Mouse (Mus musculus) intestine, embryonic 15.5 days (tissue): Measurements from ENCODE around the gene Hipk1. TPM values are rescaled to one million over a fixed set of nuclear protein-coding genes. Genes with fewer than 3 reads are reported as not detected.

Experiments used
- ATAC-seq: fragments of 200-750 bp; cut with Nextera tagmentation; 2 replicates; pipeline ENCODE4 v1.8.0; 2017; ENCODE audit warnings: moderate TSS enrichment, moderate library complexity
- H3K27ac ChIP-seq: fragments of 300-500 bp; sonication (generic); 2 replicates; pipeline ENCODE4 v1.5.1; 2015; ENCODE audit warnings: mild to moderate bottlenecking, inconsistent platforms
- H3K27me3 ChIP-seq: fragments of 300-500 bp; sonication (generic); replicated peaks from 2 replicates; pipeline ENCODE4 v1.6.1; 2015; ENCODE audit warnings: inconsistent platforms
- H3K36me3 ChIP-seq: fragments of 300-500 bp; sonication (generic); 2 replicates; pipeline ENCODE4 v1.6.1; 2015; ENCODE audit warnings: inconsistent platforms
- H3K4me1 ChIP-seq: fragments of 300-500 bp; sonication (generic); replicated peaks from 2 replicates; pipeline ENCODE4 v1.6.1; 2015; ENCODE audit warnings: inconsistent platforms
- H3K4me2 ChIP-seq: fragments of 300-500 bp; sonication (generic); replicated peaks from 2 replicates; pipeline ENCODE4 v1.6.1; 2015; ENCODE audit warnings: mild to moderate bottlenecking, inconsistent platforms
- H3K4me3 ChIP-seq: fragments of 300-500 bp; sonication (generic); replicated peaks from 2 replicates; pipeline ENCODE4 v1.5.1; 2015; ENCODE audit warnings: inconsistent platforms
- H3K9ac ChIP-seq: fragments of 300-500 bp; sonication (generic); 2 replicates; pipeline ENCODE4 v1.6.1; 2015; ENCODE audit warnings: inconsistent platforms
- H3K9me3 ChIP-seq: fragments of 300-500 bp; sonication (generic); 2 replicates; pipeline ENCODE4 v1.6.1; 2016; ENCODE audit warnings: inconsistent platforms
- WGBS: fragments of 180-500 bp; shearing (Covaris S2); methylation state at CpG from one replicate; pipeline ENCODE4 v1.1.7; 2015; 5-methylcytosine and 5-hydroxymethylcytosine counted together
- polyA plus RNA-seq: library from polyadenylated mRNA; unstranded; fragments of >200 nt; fragmentation: Nextera tagmentation; extraction: Ambion mirVana; gene quantifications from 2 replicates; pipeline ENCODE4 v1.2.1, GENCODE M21; 2015

Hipk1 gene
- polyA plus RNA-seq, 1 experiment from 2014 or later: 8.7 TPM

DNA sequence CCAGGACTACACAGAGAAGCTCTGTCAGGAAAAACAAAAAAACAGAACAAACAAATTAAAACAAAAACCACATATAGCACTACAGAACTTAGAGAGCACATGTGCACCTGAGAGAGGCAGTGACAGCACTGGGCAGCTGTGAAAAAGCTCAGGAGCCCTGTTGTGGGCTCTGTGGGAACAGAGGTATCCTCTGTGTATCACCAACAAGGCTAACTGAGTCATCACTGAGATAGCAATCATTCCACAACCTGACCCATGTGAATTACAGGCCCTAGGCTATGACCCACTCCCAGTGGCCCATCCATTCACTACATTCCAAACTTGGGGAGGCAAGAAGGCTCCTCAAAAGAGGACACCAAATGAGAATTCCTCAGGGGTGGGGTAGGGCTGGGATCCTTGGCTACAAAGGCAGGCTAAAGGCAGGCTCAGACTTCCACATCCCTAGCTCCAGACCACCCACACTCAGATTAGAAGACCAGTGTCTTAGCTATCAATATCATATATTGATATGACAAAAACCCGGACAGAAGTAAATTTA is 94.9 kb downstream of the Hipk1 start:
- Histone ChIP-seq H3K27me3 (no peaks in the 10 kb centered on the region), H3K9ac (no peak overlapping the region), H3K9me3 (no peaks in the 10 kb centered on the region), H3K4me2 (no peak overlapping the region), H3K27ac (no peak overlapping the region), H3K4me1 (no peaks in the 10 kb centered on the region), H3K4me3 (no peak overlapping the region), H3K36me3 (no peaks in the 10 kb centered on the region)
- ATAC-seq: no peak
- 86% methylated on average over 1 of the region's 1 CpGs for WGBS

- Histone ChIP-seq H3K4me3 (no peak overlapping the region), H3K4me2 (no peak overlapping the region), H3K36me3 (no peaks in the 10 kb centered on the region), H3K4me1 (no peaks in the 10 kb centered on the region), H3K9me3 (no peaks in the 10 kb centered on the region), H3K9ac (no peak overlapping the region), H3K27ac (no peak overlapping the region), H3K27me3 (no peaks in the 10 kb centered on the region)
- 33% methylated on average over 3 of the region's 3 CpGs for WGBS
- no peak for ATAC-seq
Observed at GRCm38 (mm10) chr3:103695556-103695955, 95.8 kb downstream of the Hipk1 start.

DNA sequence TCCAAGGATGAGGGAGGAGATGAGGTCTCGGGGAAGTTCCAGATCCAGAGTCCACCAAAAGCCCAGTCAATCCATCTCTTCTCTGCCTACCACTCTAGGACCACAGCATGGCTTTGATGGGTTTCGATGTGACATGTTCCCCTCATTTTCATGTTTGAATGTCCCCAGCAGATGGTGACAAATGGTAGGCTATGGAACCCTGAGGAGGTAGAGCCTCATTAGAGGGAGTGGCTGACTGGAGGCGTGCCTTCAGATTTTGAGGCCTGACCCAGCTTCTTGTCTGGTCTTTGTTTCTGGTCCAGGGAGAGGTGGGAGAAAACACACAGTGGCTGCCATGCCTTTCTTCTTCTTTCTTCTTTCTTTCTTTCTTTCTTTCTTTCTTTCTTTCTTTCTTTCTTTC is 100.9 kb downstream of the Hipk1 start:
- Histone ChIP-seq H3K36me3 (no peaks in the 10 kb centered on the region), H3K4me1 (no peaks in the 10 kb centered on the region), H3K27ac (no peak overlapping the region), H3K27me3 (no peaks in the 10 kb centered on the region), H3K4me2 (no peak overlapping the region), H3K9ac (no peak overlapping the region), H3K9me3 (no peaks in the 10 kb centered on the region), H3K4me3 (no peak overlapping the region)
- no peak for ATAC-seq
- 78% methylated on average over 3 of the region's 3 CpGs for WGBS

Other genes starting within 250 kb of the Hipk1 start
- 1.1 and 1.5 TPM in 2 replicates for gene Syt6, start 216.3 kb downstream of the Hipk1 start, polyA plus RNA-seq
- 0.14 TPM in 1 of 2 replicates, not detected in the other for gene Atg4a-ps, start 145.5 kb downstream of the Hipk1 start, polyA plus RNA-seq
- 45.4 and 47.4 TPM in 2 replicates for gene Olfml3, start 53.6 kb downstream of the Hipk1 start, polyA plus RNA-seq
- not detected in 2 replicates for gene Gm10964, start 52.2 kb downstream of the Hipk1 start, polyA plus RNA-seq
- gene Dclre1b, start 17.9 kb upstream of the Hipk1 start, polyA plus RNA-seq: 21.5 and 22.1 TPM in 2 replicates
- gene Ap4b1, start 18.0 kb upstream of the Hipk1 start, polyA plus RNA-seq: 19.4 and 20.6 TPM in 2 replicates
- not detected in 2 replicates for gene Gm43064, start 18.0 kb upstream of the Hipk1 start, polyA plus RNA-seq
- gene Bcl2l15, start 41.0 kb upstream of the Hipk1 start, polyA plus RNA-seq: 4.4 and 9.1 TPM in 2 replicates
- gene Ptpn22, start 68.2 kb upstream of the Hipk1 start, polyA plus RNA-seq: 1.4 and 1.9 TPM in 2 replicates
- gene Rsbn1, start 122.6 kb upstream of the Hipk1 start, polyA plus RNA-seq: 8.3 and 9.7 TPM in 2 replicates
- 18.9 and 19.3 TPM in 2 replicates for gene Phtf1, start 176.5 kb upstream of the Hipk1 start, polyA plus RNA-seq